Mouse (Mus musculus): ENCODE measurements around the gene Ermap. TPM values are rescaled to one million over a fixed set of nuclear protein-coding genes. Genes with fewer than 3 reads are reported as not detected.

Ermap gene
- total RNA-seq (2014; rRNA removed) = 0.15 and 0.33 TPM in 2 replicates
- polyA plus RNA-seq (2015; fragmentation: Nextera tagmentation; extraction: Ambion mirVana) = 0.24 and 0.36 TPM in 2 replicates

GRCm38 (mm10) chr4:119189864-119190263 lies at the start of gene Ermap:
Gene Ermap (minus strand): TSS chr4:119190011.
- Histone ChIP-seq H3K9ac (no peak within 1 kb of the TSS), H3K36me3 (ENCODE audit: insufficient read depth) (no peaks in the 10 kb centered on the region), H3K4me1 (ENCODE audit: insufficient read depth) (no peaks in the 10 kb centered on the region), H3K27me3 (ENCODE audit: insufficient read depth, low read length) (no peaks in the 10 kb centered on the region), H3K4me2 (ENCODE audit: low read depth) (no peak within 1 kb of the TSS), H3K4me3 (ENCODE audit: low read depth, low read length) (no peak within 1 kb of the TSS), H3K9me3 (ENCODE audit: low read length) (no peaks in the 10 kb centered on the region), H3K27ac (ENCODE audit: low read depth, low read length) (no peak within 1 kb of the TSS)
- 75% methylated on average over 6 of the region's 6 CpGs for WGBS
- DNase-seq (no peak), ATAC-seq (no peak)
- no peak for TF ChIP-seq CTCF (IDR thresholded peaks at IDR 0.05; ENCODE audit: low read depth)

DNA sequence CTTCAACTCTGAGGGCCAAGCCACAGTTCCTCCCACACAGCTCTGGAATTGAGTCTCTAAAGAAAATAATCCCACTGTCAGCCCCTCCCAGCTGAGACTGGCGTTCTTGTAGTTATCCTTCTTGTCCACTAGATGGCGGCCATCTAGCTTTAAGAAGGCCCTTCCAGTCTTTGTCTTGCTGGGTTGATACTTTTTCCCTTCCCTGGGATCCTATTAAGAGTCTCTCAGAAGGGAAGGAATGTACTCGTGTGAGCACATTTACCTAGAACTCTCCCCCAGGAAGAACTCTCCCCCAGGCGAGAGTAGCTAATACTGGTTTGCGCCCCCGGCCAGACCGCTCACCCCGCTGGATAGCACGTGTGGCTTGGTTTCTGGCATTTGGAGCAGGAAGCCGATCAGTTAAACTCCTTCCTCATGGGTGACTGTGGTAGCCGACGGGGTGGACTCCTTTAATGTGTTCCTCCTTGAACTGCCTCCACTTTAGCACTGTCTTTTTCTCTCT lies 49.4 kb upstream of the Ermap start:
- Histone ChIP-seq H3K27ac (ENCODE audit: low read depth, low read length) (peak overlapping the region; percentile 82), H3K9ac (peak overlapping the region; percentile 43), H3K4me2 (ENCODE audit: low read depth) (peak overlapping the region; percentile 34; the same call in 1 of the 2 replicates), H3K36me3 (ENCODE audit: insufficient read depth) (peaks cover 55% of the 10 kb centered on the region), H3K4me3 (ENCODE audit: low read depth, low read length) (no peak overlapping the region), H3K4me1 (ENCODE audit: insufficient read depth) (peaks cover 6% of the 10 kb centered on the region; the same call in 1 of the 2 replicates), H3K27me3 (ENCODE audit: insufficient read depth, low read length) (no peaks in the 10 kb centered on the region), H3K9me3 (ENCODE audit: low read length) (no peaks in the 10 kb centered on the region)
- TF ChIP-seq CTCF (IDR thresholded peaks at IDR 0.05; ENCODE audit: low read depth) = peak; percentile 90
- 33% methylated on average over 12 of the region's 12 CpGs for WGBS
- DNase-seq = peak; percentile 85
- ATAC-seq = peak; percentile 70

DNA sequence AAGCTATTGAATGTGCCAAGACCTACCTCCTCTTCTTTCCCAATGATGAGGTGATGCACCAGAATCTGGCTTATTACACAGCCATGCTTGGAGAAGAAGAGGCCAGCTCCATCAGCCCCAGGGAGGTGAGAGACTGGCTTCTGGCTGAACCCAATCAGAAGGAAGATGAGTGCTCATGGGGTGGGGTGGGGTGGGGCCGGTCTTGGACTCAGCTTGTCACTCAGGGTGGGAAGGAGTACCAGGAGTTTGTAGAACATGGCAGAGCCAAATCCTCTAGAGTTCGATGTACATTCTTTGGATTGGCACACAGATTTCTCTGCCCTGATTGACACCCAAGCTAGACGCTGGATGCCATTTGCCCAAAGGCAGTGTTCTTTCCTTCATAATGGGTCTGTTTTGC lies 48.9 kb upstream of the Ermap start:
- Histone ChIP-seq H3K4me1 (ENCODE audit: insufficient read depth) (peaks cover 7% of the 10 kb centered on the region; the same call in 1 of the 2 replicates), H3K36me3 (ENCODE audit: insufficient read depth) (peaks cover 49% of the 10 kb centered on the region), H3K4me2 (ENCODE audit: low read depth) (no peak overlapping the region), H3K27ac (ENCODE audit: low read depth, low read length) (no peak overlapping the region), H3K9ac (no peak overlapping the region), H3K9me3 (ENCODE audit: low read length) (no peaks in the 10 kb centered on the region), H3K27me3 (ENCODE audit: insufficient read depth, low read length) (no peaks in the 10 kb centered on the region), H3K4me3 (ENCODE audit: low read depth, low read length) (no peak overlapping the region)
- DNase-seq (no peak), ATAC-seq (no peak)
- no peak for TF ChIP-seq CTCF (IDR thresholded peaks at IDR 0.05; ENCODE audit: low read depth)
- 70% methylated on average over 3 of the region's 3 CpGs for WGBS

GRCm38 (mm10) chr4:119234348-119234747 lies 44.5 kb upstream of the Ermap start:
- Histone ChIP-seq H3K9me3 (ENCODE audit: low read length) (no peaks in the 10 kb centered on the region), H3K4me3 (ENCODE audit: low read depth, low read length) (peak overlapping the region; percentile 73; the same call in 1 of the 2 replicates), H3K4me1 (ENCODE audit: insufficient read depth) (peaks cover 5% of the 10 kb centered on the region; the same call in 1 of the 2 replicates), H3K27ac (ENCODE audit: low read depth, low read length) (no peak overlapping the region), H3K9ac (peak overlapping the region; percentile 65; the same call in 1 of the 2 replicates), H3K4me2 (ENCODE audit: low read depth) (peak overlapping the region; percentile 85), H3K36me3 (ENCODE audit: insufficient read depth) (peaks cover 21% of the 10 kb centered on the region), H3K27me3 (ENCODE audit: insufficient read depth, low read length) (no peaks in the 10 kb centered on the region)
- no peak for ATAC-seq
- TF ChIP-seq CTCF (IDR thresholded peaks at IDR 0.05; ENCODE audit: low read depth) = no peak
- 84% methylated on average over 3 of the region's 3 CpGs for WGBS
- DNase-seq = no peak

DNA sequence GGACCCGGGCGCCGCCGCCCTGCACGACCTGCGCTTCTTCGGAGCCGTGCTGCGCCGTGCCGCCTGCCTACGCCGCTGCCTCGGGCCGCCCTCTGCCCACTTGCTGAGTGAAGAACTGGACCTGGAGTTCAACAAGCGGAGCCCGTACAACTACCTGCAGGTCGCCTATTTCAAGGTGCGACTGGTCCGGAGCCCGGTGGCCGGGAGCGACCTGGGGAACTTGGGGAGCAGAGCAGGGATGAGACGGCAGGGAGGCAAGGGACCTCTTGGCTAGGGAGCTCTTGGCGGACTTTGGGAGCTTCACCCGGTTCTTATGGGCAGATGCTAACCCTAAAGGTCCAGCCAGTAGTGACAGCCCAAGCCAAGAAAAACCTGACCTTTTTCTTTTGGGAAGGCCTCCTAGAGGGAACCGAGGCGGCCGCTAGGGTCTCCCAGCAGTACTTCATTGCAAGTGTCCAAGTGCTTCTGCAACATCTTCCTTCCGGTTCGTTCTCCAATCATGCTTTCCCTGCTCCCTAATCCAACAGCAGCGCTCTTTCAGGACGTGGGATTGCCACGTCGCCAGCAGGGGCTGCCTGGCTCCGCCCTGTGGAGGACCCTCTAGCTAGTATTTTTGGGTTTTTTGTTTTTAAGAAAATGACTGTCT lies 43.6 kb upstream of the Ermap start:
- Histone ChIP-seq H3K9ac (peak overlapping the region; percentile 65), H3K27me3 (ENCODE audit: insufficient read depth, low read length) (no peaks in the 10 kb centered on the region), H3K4me3 (ENCODE audit: low read depth, low read length) (peak overlapping the region; percentile 73), H3K27ac (ENCODE audit: low read depth, low read length) (peak overlapping the region; percentile 77), H3K36me3 (ENCODE audit: insufficient read depth) (peaks cover 21% of the 10 kb centered on the region), H3K4me2 (ENCODE audit: low read depth) (peak overlapping the region; percentile 85), H3K9me3 (ENCODE audit: low read length) (no peaks in the 10 kb centered on the region), H3K4me1 (ENCODE audit: insufficient read depth) (peaks cover 4% of the 10 kb centered on the region; the same call in 1 of the 2 replicates)
- WGBS = 4% methylated on average over 36 of the region's 36 CpGs
- peak; percentile 83 for DNase-seq
- peak; percentile 63 for ATAC-seq
- TF ChIP-seq CTCF (IDR thresholded peaks at IDR 0.05; ENCODE audit: low read depth) = peak; percentile 66

DNA sequence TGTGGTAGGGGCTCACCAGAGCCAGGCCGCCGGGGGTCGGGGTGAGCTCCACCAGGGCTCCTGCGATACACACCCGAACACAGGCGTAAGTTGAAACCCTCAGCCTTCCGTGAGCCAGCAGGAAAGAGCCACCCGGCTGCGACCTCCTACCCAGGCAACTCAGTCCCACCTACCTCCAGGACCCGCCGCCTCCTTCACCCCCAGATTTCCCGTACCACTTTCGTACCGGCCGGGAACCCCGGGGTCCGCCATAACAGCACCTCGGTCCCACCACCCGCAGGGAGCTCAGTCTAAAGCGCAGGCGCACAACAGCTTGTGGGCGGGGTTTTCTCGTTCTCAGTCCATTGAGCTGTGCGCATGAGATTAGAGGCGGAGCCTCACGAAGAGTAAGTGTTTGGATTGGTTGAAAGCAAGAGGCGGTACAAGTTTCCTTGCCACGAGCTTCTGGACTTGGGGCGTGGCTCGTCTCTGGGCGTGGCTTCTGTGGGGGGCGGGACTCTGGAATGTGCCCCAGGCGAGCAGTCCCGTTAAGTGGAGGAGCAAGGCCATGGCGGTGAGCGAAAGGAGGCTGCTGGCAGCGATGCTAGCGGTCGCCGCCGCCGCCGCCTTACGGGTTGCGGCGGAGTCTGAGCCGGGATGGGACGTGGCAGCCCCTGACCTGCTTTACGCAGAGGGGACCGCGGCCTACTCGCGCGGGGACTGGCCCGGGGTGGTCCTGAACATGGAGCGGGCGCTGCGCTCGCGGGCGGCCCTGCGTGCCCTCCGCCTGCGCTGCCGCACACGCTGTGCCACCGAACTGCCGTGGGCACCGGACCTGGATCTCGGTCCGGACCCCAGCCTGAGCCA lies 42.8 kb upstream of the Ermap start, which contains the start of the genes AU022252 and P3h1:
Gene AU022252 (minus strand): TSS at position 303 of the 846 bp plus-strand sequence.
Gene P3h1 (plus strand): TSS at position 506 of the 846 bp plus-strand sequence.
- Histone ChIP-seq H3K9ac (peak within 1 kb of the TSS; percentile 65), H3K9me3 (ENCODE audit: low read length) (no peaks in the 10 kb centered on the region), H3K27ac (ENCODE audit: low read depth, low read length) (peak within 1 kb of the TSS; percentile 77), H3K4me3 (ENCODE audit: low read depth, low read length) (peak within 1 kb of the TSS; percentile 73), H3K4me2 (ENCODE audit: low read depth) (peak within 1 kb of the TSS; percentile 85), H3K4me1 (ENCODE audit: insufficient read depth) (peaks cover 4% of the 10 kb centered on the region; the same call in 1 of the 2 replicates), H3K36me3 (ENCODE audit: insufficient read depth) (peaks cover 23% of the 10 kb centered on the region), H3K27me3 (ENCODE audit: insufficient read depth, low read length) (no peaks in the 10 kb centered on the region)
- 1% methylated on average over 71 of the region's 71 CpGs for whole genome bisulfite sequencing
- TF ChIP-seq CTCF (IDR thresholded peaks at IDR 0.05; ENCODE audit: low read depth) = no peak
- peak; percentile 97 for ATAC-seq
- peak; percentile 99 for DNase-seq
